Mouse (Mus musculus) heart, embryonic 14.5 days (tissue): ENCODE results near the gene Gm11549. TPM values are rescaled to one million over a fixed set of nuclear protein-coding genes. Genes with fewer than 3 reads are reported as not detected.
A peak's percentile ranks its signal among the peaks of the same experiment; 100 is the strongest.

ENCODE experiments used
- ATAC-seq: fragments of 200-750 bp; cut with Nextera tagmentation; 2 replicates; pipeline ENCODE4 v1.8.0; 2017; ENCODE audit warnings: low read depth, moderate TSS enrichment; ENCODE audit not compliant: insufficient number of reproducible peaks, insufficient read depth, low FRiP score
- H3K27ac ChIP-seq, 2 experiments: fragments of 200-500 bp in 1 of 2; fragments of 300-500 bp in 1 of 2; sonication (generic) in 1 of 2; replicated peaks in 1 of 2; 2 replicates each; pipeline ENCODE4 v1.5.1; 2012 to 2014; ENCODE audit warnings: low read depth in 2 of 2, low read length in 2 of 2, control low read depth in 1 of 2, mild to moderate bottlenecking in 1 of 2, mixed read lengths in 1 of 2; ENCODE audit not compliant: control insufficient read depth in 1 of 2, insufficient read depth in 1 of 2
- H3K27me3 ChIP-seq: fragments of 300-500 bp; sonication (generic); 2 replicates; pipeline ENCODE4 v1.6.1; 2014; ENCODE audit warnings: mild to moderate bottlenecking, low read length, control low read depth; ENCODE audit not compliant: control insufficient read depth, insufficient read depth
- H3K36me3 ChIP-seq: fragments of 300-500 bp; sonication (generic); 2 replicates; pipeline ENCODE4 v1.6.1; 2014; ENCODE audit warnings: mild to moderate bottlenecking, control low read depth, low read length, mixed read lengths; ENCODE audit not compliant: control insufficient read depth, insufficient read depth
- H3K4me1 ChIP-seq, 2 experiments: fragments of 200-500 bp in 1 of 2; fragments of 300-500 bp in 1 of 2; sonication (generic) in 1 of 2; 2 replicates each; pipeline ENCODE4 v1.6.1; 2012 to 2014; ENCODE audit warnings: low read length in 2 of 2, control low read depth in 1 of 2, mixed read lengths in 1 of 2; ENCODE audit not compliant: control insufficient read depth in 2 of 2, insufficient read depth in 2 of 2
- H3K4me2 ChIP-seq: fragments of 300-500 bp; sonication (generic); 2 replicates; pipeline ENCODE4 v1.6.1; 2014; ENCODE audit warnings: mild to moderate bottlenecking, low read length
- H3K4me3 ChIP-seq, 2 experiments: fragments of 200-500 bp in 1 of 2; fragments of 300-500 bp in 1 of 2; sonication (generic) in 1 of 2; 2 replicates each; pipeline ENCODE4 v1.5.1; 2012 to 2014; ENCODE audit warnings: low read length in 2 of 2, mild to moderate bottlenecking in 2 of 2, control low read depth in 1 of 2, low read depth in 1 of 2, moderate library complexity in 1 of 2; ENCODE audit not compliant: control insufficient read depth in 1 of 2, insufficient read depth in 1 of 2
- H3K9ac ChIP-seq: fragments of 300-500 bp; sonication (generic); 2 replicates; pipeline ENCODE4 v1.6.1; 2014; ENCODE audit warnings: mild to moderate bottlenecking, low read length
- H3K9me3 ChIP-seq: fragments of 300-500 bp; sonication (generic); 2 replicates; pipeline ENCODE4 v1.6.1; 2016; ENCODE audit warnings: low read length, control low read depth; ENCODE audit not compliant: control insufficient read depth
- WGBS: fragments of 180-500 bp; shearing (Covaris S2); extraction: QIAGEN DNeasy Blood & Tissue Kit; methylation state at CpG from one replicate; pipeline ENCODE4 v1.1.7; 2014; 5-methylcytosine and 5-hydroxymethylcytosine counted together
- polyA plus RNA-seq: library from polyadenylated mRNA; unstranded; fragments of >200 nt; fragmentation: Nextera tagmentation; extraction: Ambion mirVana; gene quantifications from 2 replicates; pipeline ENCODE4 v1.2.1, GENCODE M21; 2014

Gene Gm11549
- polyA plus RNA-seq, 1 experiment from 2014 or later = 0.88 TPM

DNA sequence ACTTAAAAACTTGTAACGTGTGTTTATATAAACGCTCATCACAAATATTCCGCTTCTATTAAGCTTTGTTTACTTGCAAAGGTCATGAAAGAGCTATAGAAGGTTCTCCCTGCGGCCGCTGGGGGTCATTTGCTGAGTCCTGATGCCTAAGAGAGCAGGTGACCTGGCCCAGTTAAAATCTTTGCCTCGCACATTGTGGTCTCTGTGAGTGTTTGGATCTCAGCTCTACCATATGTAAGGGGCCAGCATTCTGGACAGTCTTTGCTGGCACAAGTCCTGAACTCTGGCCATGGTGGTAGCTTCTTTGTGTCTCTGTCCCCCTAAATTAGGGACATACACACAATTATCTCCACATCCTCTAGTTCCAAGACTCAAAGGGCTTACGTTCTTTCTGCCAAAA, 11.1 kb upstream of the Gm11549 start:
- no peak for ATAC-seq
- no peaks in the 10 kb centered on the region for H3K9me3 ChIP-seq
- WGBS = 60% methylated on average over 7 of the region's 7 CpGs
- peaks cover 19 to 29% of the 10 kb centered on the region in 2 experiments for H3K4me1 ChIP-seq
- H3K9ac ChIP-seq = no peak overlapping the region
- H3K27ac ChIP-seq = no peak overlapping the region
- 0 out of 2 replicates have a peak overlapping the region, but pooled peaks have one; percentile 68 for H3K4me2 ChIP-seq
- no peaks in the 10 kb centered on the region for H3K36me3 ChIP-seq
- no peaks in the 10 kb centered on the region for H3K27me3 ChIP-seq
- H3K4me3 ChIP-seq = no peak overlapping the region

DNA sequence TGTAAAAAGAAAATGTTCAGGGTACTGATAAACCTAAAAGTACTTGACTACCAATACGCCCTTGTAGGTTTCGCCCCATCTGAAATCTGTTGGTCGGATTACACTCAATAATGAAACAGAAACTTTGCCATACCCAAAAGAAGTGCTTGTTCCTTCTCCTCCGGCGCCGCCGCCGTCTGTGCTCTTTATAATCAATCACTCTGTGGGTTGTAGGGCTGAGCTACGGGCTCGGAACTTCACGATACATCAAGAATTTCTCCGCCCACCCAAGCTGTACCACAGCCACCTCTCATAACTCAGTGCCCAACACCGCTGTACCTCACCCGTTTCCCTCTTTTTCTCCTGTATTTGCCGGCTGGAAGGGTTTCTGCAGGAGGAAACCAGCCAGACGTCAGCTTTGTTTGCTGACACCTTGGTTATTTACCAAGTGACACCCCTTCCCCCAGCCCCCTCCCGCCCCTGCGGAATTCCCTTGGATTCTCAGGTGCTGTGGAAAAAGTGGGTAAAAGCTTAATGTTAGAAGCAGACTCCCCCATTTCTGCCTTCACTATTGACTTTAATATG, 10.4 kb upstream of the Gm11549 start:
- WGBS = 9% methylated on average over 18 of the region's 18 CpGs
- H3K4me3 ChIP-seq = peak overlapping the region; percentile 32 to 36
- no peaks in the 10 kb centered on the region for H3K36me3 ChIP-seq
- ATAC-seq = no peak
- peak overlapping the region; percentile 68 for H3K4me2 ChIP-seq
- no peak overlapping the region for H3K27ac ChIP-seq
- no peaks in the 10 kb centered on the region for H3K9me3 ChIP-seq
- H3K9ac ChIP-seq = peak overlapping the region; percentile 56
- no peaks in the 10 kb centered on the region for H3K27me3 ChIP-seq
- peaks cover 19 to 29% of the 10 kb centered on the region in 2 experiments for H3K4me1 ChIP-seq

DNA sequence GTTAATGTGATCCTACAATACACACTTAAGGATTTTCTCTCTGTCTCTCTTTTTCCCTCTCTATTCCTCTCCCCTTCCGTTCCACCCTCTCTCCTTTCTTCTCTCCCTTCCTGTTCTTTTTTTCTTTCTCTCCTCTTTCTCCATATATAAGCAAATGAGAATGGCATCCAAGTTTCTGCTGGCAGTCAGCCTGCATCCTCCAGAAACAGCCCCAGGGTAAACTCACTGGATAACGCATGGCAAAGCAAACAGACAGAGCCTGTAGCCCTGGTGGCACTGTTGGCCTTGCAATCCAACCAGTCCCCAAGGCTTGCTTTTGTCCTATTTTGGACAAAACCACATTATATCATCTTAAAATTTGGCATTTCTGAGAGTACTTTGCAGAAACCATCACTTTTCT, 9.6 kb upstream of the Gm11549 start:
- WGBS = 34% methylated on average over 2 of the region's 2 CpGs
- no peak overlapping the region for H3K4me3 ChIP-seq
- peak overlapping the region; percentile 78 to 82 for H3K27ac ChIP-seq
- no peaks in the 10 kb centered on the region for H3K27me3 ChIP-seq
- peak overlapping the region; percentile 68 for H3K4me2 ChIP-seq
- no peaks in the 10 kb centered on the region for H3K9me3 ChIP-seq
- H3K9ac ChIP-seq = no peak overlapping the region
- H3K4me1 ChIP-seq = peaks cover 19 to 29% of the 10 kb centered on the region in 2 experiments
- H3K36me3 ChIP-seq = no peaks in the 10 kb centered on the region
- ATAC-seq = no peak

DNA sequence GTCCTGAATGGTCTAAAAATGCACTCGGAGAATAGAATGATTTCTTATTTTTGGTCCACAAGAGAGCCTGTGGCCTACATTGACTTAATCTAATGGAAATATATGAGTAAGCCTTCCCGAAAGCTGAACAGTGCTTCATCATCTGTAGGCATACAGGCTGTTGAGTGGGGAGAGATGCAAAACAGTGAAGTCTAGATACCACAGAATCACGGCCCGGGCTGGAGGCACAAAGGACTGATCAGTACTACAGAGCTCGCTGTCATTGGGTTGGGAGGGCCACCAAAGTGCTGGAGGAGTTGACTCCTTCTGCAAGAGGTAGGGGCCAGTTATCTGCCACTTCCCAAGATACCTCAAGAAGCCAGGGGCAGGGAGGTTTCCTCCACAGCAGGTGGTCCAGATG, 9.2 kb upstream of the Gm11549 start:
- H3K9me3 ChIP-seq = no peaks in the 10 kb centered on the region
- H3K36me3 ChIP-seq = no peaks in the 10 kb centered on the region
- peaks cover 19 to 29% of the 10 kb centered on the region in 2 experiments for H3K4me1 ChIP-seq
- ATAC-seq = 0 out of 2 replicates have a peak, but pooled peaks have one; percentile 52
- H3K27ac ChIP-seq = peak overlapping the region; percentile 78 to 82
- WGBS = 35% methylated on average over 5 of the region's 5 CpGs
- no peaks in the 10 kb centered on the region for H3K27me3 ChIP-seq
- no peak overlapping the region for H3K9ac ChIP-seq
- H3K4me2 ChIP-seq = peak overlapping the region; percentile 37
- H3K4me3 ChIP-seq = no peak overlapping the region

DNA sequence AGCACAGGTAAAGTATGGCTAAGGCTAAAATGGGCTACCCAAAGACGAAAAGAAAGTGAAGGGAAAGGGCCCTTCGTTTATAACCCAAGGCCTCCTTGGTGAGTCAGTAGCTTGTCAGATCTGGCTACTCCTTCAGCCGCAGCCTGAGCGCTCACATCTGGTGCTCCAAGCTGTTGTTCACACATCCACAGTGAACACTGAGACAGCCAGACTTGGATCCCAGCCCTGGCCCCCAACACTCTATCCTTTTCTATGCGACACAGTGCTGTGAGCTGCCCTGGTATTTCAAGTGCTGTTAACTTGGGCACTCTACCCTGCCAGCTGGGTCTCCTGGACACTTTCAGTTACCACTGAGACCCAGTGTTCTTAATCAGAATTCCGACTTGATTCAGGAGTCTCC, 8.7 kb upstream of the Gm11549 start:
- peak; percentile 73 for ATAC-seq
- H3K27ac ChIP-seq = peak overlapping the region; percentile 78 to 82
- H3K9ac ChIP-seq = no peak overlapping the region
- peaks cover 19 to 29% of the 10 kb centered on the region in 2 experiments for H3K4me1 ChIP-seq
- no peaks in the 10 kb centered on the region for H3K9me3 ChIP-seq
- no peak overlapping the region for H3K4me3 ChIP-seq
- no peaks in the 10 kb centered on the region for H3K36me3 ChIP-seq
- no peaks in the 10 kb centered on the region for H3K27me3 ChIP-seq
- WGBS = 44% methylated on average over 6 of the region's 6 CpGs
- H3K4me2 ChIP-seq = peak overlapping the region; percentile 37

DNA sequence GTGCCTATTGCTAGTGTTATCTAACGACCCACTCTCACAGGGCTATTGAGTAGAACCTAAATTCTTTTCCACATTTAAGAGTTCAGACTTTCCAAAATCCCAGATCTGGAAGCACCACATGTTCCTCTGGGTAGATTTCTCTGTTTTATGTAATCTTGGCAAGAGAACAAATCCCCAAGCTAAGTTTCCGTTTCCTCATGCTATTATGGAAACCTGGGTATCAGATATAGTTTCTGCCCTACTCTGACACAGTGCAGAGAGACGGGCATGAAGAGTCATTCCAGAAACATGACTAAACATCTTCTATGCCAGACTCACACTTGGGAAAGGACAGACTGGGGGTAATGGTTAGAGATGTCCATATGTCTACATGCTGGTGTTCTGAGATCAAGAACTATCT, 2.9 kb upstream of the Gm11549 start:
- Histone ChIP-seq H3K36me3 (no peaks in the 10 kb centered on the region), H3K27ac (no peak overlapping the region), H3K9ac (no peak overlapping the region), H3K27me3 (peaks cover 22% of the 10 kb centered on the region), H3K4me3 (no peak overlapping the region), H3K4me2 (no peak overlapping the region), H3K9me3 (no peaks in the 10 kb centered on the region), H3K4me1 (peaks cover 2 to 3% of the 10 kb centered on the region in 2 experiments; a peak in 3 of 4 replicates)
- no peak for ATAC-seq
- 43% methylated on average over 3 of the region's 3 CpGs for WGBS

DNA sequence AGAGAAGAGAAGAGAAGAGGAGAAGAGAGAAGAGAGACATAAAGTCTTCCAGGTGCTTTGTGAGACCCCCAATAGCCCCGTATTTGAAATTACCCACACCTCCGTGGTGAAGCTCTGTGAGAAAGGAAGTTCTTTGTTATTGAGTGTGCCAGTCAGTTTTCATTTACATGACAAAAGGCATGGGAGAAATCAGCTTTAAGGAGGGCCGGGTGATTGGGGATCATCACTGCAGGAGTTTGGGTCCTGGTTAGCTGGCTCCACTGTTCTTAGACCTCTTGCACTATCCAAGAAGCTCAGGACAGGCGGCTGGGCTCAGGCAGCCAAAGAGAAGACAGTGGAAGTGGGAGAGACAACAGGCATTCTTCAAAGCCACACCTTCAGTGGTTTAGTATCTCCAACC, 524 bp upstream of the Gm11549 start:
- 19% methylated on average over 4 of the region's 4 CpGs for WGBS
- Histone ChIP-seq H3K4me3 (no peak overlapping the region), H3K36me3 (no peaks in the 10 kb centered on the region), H3K9me3 (no peaks in the 10 kb centered on the region), H3K27ac (no peak overlapping the region), H3K27me3 (peaks cover 22% of the 10 kb centered on the region), H3K4me2 (no peak overlapping the region), H3K9ac (no peak overlapping the region), H3K4me1 (peaks cover 2 to 3% of the 10 kb centered on the region in 2 experiments; a peak in 3 of 4 replicates)
- no peak for ATAC-seq

- WGBS = 81% methylated on average over 9 of the region's 9 CpGs
- Histone ChIP-seq H3K27ac (no peak overlapping the region), H3K4me2 (no peak overlapping the region), H3K36me3 (no peaks in the 10 kb centered on the region), H3K4me1 (peaks cover 0 to 2% of the 10 kb centered on the region in 2 experiments; a peak in 2 of 4 replicates), H3K9me3 (no peaks in the 10 kb centered on the region), H3K27me3 (peaks cover 12% of the 10 kb centered on the region), H3K4me3 (no peak overlapping the region), H3K9ac (no peak overlapping the region)
- no peak for ATAC-seq
Observed at GRCm38 (mm10) chr3:36516196-36516595, 5.4 kb downstream of the Gm11549 start.
